Mouse (Mus musculus) c-Kit-negative CD71-positive TER-119-positive erythroid progenitor cells, embryonic 14.5 days (primary cell): Measurements from ENCODE around the gene Gm20696.

Experiments used
- DNase-seq: peaks from one replicate; pipeline ENCODE4 v3.0.0-alpha.2; 2013; ENCODE audit warnings: low read depth, low spot score

The Gm20696 gene

GRCm38 (mm10) chr6:99485217-99485883 is 181.2 kb downstream of the Gm20696 start:
- DNase-seq, result no peak

GRCm38 (mm10) chr6:99484884-99485216 is 181.7 kb downstream of the Gm20696 start:
- DNase-seq, result no peak

- DNase-seq, result no peak
Measured at GRCm38 (mm10) chr6:99484197-99484725, 182.3 kb downstream of the Gm20696 start.

- no peak for DNase-seq
Measured at GRCm38 (mm10) chr6:99483556-99483955, 183.0 kb downstream of the Gm20696 start.

GRCm38 (mm10) chr6:99481568-99481967 is 185.0 kb downstream of the Gm20696 start:
- DNase-seq, result no peak

- no peak for DNase-seq
Measured at GRCm38 (mm10) chr6:99478873-99479650, 187.5 kb downstream of the Gm20696 start.

GRCm38 (mm10) chr6:99475040-99475439 is 191.6 kb downstream of the Gm20696 start:
- no peak for DNase-seq

- DNase-seq, result no peak
Measured at GRCm38 (mm10) chr6:99470906-99471305, 195.7 kb downstream of the Gm20696 start.

GRCm38 (mm10) chr6:99469134-99469834 is 197.3 kb downstream of the Gm20696 start:
- DNase-seq, result no peak

GRCm38 (mm10) chr6:99467831-99468230 is 198.8 kb downstream of the Gm20696 start:
- no peak for DNase-seq

- DNase-seq, result no peak
Measured at GRCm38 (mm10) chr6:99467109-99467508, 199.5 kb downstream of the Gm20696 start.

- no peak for DNase-seq
Measured at GRCm38 (mm10) chr6:99466354-99466753, 200.2 kb downstream of the Gm20696 start.

GRCm38 (mm10) chr6:99464449-99464848 is 202.1 kb downstream of the Gm20696 start:
- DNase-seq, result no peak

GRCm38 (mm10) chr6:99463906-99464305 is 202.7 kb downstream of the Gm20696 start:
- DNase-seq, result no peak

- DNase-seq, result no peak
Measured at GRCm38 (mm10) chr6:99458775-99459174, 207.8 kb downstream of the Gm20696 start.

GRCm38 (mm10) chr6:99453763-99454520 is 212.7 kb downstream of the Gm20696 start:
- no peak for DNase-seq

- DNase-seq, result no peak
Measured at GRCm38 (mm10) chr6:99452638-99453185, 213.9 kb downstream of the Gm20696 start.

- no peak for DNase-seq
Measured at GRCm38 (mm10) chr6:99451479-99451878, 215.1 kb downstream of the Gm20696 start.

- DNase-seq, result no peak
Measured at GRCm38 (mm10) chr6:99447447-99447846, 219.2 kb downstream of the Gm20696 start.

- no peak for DNase-seq
Measured at GRCm38 (mm10) chr6:99446801-99447415, 219.7 kb downstream of the Gm20696 start.

GRCm38 (mm10) chr6:99443460-99443859 is 223.1 kb downstream of the Gm20696 start:
- no peak for DNase-seq
